Mouse (Mus musculus) midbrain, embryonic 10.5 days (tissue): ENCODE results near the gene Gm10203. TPM values are rescaled to one million over a fixed set of nuclear protein-coding genes. Genes with fewer than 3 reads are reported as not detected.
A peak's percentile ranks its signal among the peaks of the same experiment; 100 is the strongest.
"Not testable (repeated sequence)": the region's sequence is repeated elsewhere in the genome, so short reads cannot be mapped to it uniquely, and the experiment has no call there.

Source experiments
- DNase-seq: peaks from one replicate; pipeline ENCODE4 v3.0.0-alpha.2; 2017; ENCODE audit warnings: low spot score
- H3K27ac ChIP-seq: fragments of 300-500 bp; sonication (generic); replicated peaks from 2 replicates; pipeline ENCODE4 v1.5.1; 2016; ENCODE audit warnings: mild to moderate bottlenecking
- H3K27me3 ChIP-seq: fragments of 300-500 bp; sonication (generic); 2 replicates; pipeline ENCODE4 v1.6.1; 2016; ENCODE audit warnings: low read depth, mild to moderate bottlenecking; ENCODE audit not compliant: poor library complexity, severe bottlenecking
- H3K36me3 ChIP-seq: fragments of 300-500 bp; sonication (generic); 2 replicates; pipeline ENCODE4 v1.6.1; 2016; ENCODE audit warnings: mild to moderate bottlenecking, moderate library complexity
- H3K4me1 ChIP-seq: fragments of 300-500 bp; sonication (generic); 2 replicates; pipeline ENCODE4 v1.6.1; 2016
- H3K4me3 ChIP-seq: fragments of 300-500 bp; sonication (generic); 2 replicates; pipeline ENCODE4 v1.5.1; 2016; ENCODE audit warnings: mild to moderate bottlenecking, moderate library complexity
- H3K9me3 ChIP-seq: fragments of 300-500 bp; sonication (generic); replicated peaks from 2 replicates; pipeline ENCODE4 v1.6.1; 2016; ENCODE audit warnings: mild to moderate bottlenecking
- WGBS: fragments of 180-500 bp; shearing (Covaris S2); methylation state at CpG from one replicate; pipeline ENCODE4 v1.1.7; 2016; 5-methylcytosine and 5-hydroxymethylcytosine counted together
- polyA plus RNA-seq: library from polyadenylated mRNA; unstranded; fragments of >200 nt; fragmentation: Nextera tagmentation; extraction: Ambion mirVana; gene quantifications from 2 replicates; pipeline ENCODE4 v1.2.1, GENCODE M21; 2016

Gene Gm10203
- polyA plus RNA-seq, 1 experiment from 2014 or later, result not detected

- Histone ChIP-seq H3K9me3 (no peaks in the 10 kb centered on the region), H3K4me1 (peaks cover 20% of the 10 kb centered on the region), H3K27me3 (no peaks in the 10 kb centered on the region), H3K27ac (no peak within 1 kb of the TSS), H3K4me3 (no peak within 1 kb of the TSS), H3K36me3 (peaks cover 9% of the 10 kb centered on the region)
- DNase-seq, result no peak
- 88% methylated on average over 1 of the region's 1 CpGs for WGBS
Observed at GRCm38 (mm10) chr6:149139471-149139870, 9.5 kb downstream of the Gm10203 start, which contains the start of gene Etfbkmt. Gene Etfbkmt, plus strand, starts transcription at chr6:149139849.

- peaks cover 18% of the 10 kb centered on the region for H3K36me3 ChIP-seq
- peak overlapping the region; percentile 85 for H3K27ac ChIP-seq
- no peaks in the 10 kb centered on the region for H3K27me3 ChIP-seq
- WGBS, result 8% methylated on average over 36 of the region's 36 CpGs
- H3K4me3 ChIP-seq, result peak overlapping the region; percentile 63
- peaks cover 14% of the 10 kb centered on the region for H3K4me1 ChIP-seq
- no peaks in the 10 kb centered on the region for H3K9me3 ChIP-seq
- peak; percentile 86 for DNase-seq
Observed at GRCm38 (mm10) chr6:149141393-149142173, 11.6 kb downstream of the Gm10203 start.

GRCm38 (mm10) chr6:149145143-149145542 lies 15.2 kb downstream of the Gm10203 start:
- Histone ChIP-seq H3K27ac (no peak overlapping the region), H3K27me3 (no peaks in the 10 kb centered on the region), H3K36me3 (peaks cover 23% of the 10 kb centered on the region), H3K4me1 (peaks cover 14% of the 10 kb centered on the region), H3K9me3 (no peaks in the 10 kb centered on the region), H3K4me3 (no peak overlapping the region)
- no peak for DNase-seq
- WGBS, result 96% methylated on average over 1 of the region's 1 CpGs

GRCm38 (mm10) chr6:149148436-149149229 lies 18.7 kb downstream of the Gm10203 start:
- Histone ChIP-seq H3K9me3 (no peaks in the 10 kb centered on the region), H3K4me3 (no peak overlapping the region), H3K36me3 (peaks cover 36% of the 10 kb centered on the region), H3K27me3 (no peaks in the 10 kb centered on the region), H3K4me1 (peaks cover 3% of the 10 kb centered on the region), H3K27ac (no peak overlapping the region)
- 95% methylated on average over 7 of the region's 7 CpGs for WGBS
- no peak for DNase-seq

GRCm38 (mm10) chr6:149152119-149152518 lies 22.1 kb downstream of the Gm10203 start:
- H3K4me3 ChIP-seq, result no peak overlapping the region
- peaks cover 39% of the 10 kb centered on the region for H3K36me3 ChIP-seq
- WGBS, result 94% methylated on average over 2 of the region's 2 CpGs
- H3K27ac ChIP-seq, result no peak overlapping the region
- H3K9me3 ChIP-seq, result no peaks in the 10 kb centered on the region
- DNase-seq, result no peak
- H3K4me1 ChIP-seq, result peaks cover 18% of the 10 kb centered on the region
- no peaks in the 10 kb centered on the region for H3K27me3 ChIP-seq

GRCm38 (mm10) chr6:149153473-149154115 lies 23.6 kb downstream of the Gm10203 start:
- WGBS, result 42% methylated on average over 6 of the region's 6 CpGs
- Histone ChIP-seq H3K27ac (peak overlapping the region; percentile 74), H3K27me3 (no peaks in the 10 kb centered on the region), H3K4me1 (peaks cover 18% of the 10 kb centered on the region), H3K9me3 (no peaks in the 10 kb centered on the region), H3K36me3 (peaks cover 54% of the 10 kb centered on the region), H3K4me3 (no peak overlapping the region)
- no peak for DNase-seq

- H3K9me3 ChIP-seq, result no peaks in the 10 kb centered on the region
- H3K4me3 ChIP-seq, result no peak overlapping the region
- no peaks in the 10 kb centered on the region for H3K27me3 ChIP-seq
- 21% methylated on average over 8 of the region's 8 CpGs for WGBS
- peaks cover 60% of the 10 kb centered on the region for H3K36me3 ChIP-seq
- peaks cover 18% of the 10 kb centered on the region for H3K4me1 ChIP-seq
- DNase-seq, result peak; percentile 23
- peak overlapping the region; percentile 74 for H3K27ac ChIP-seq
Observed at GRCm38 (mm10) chr6:149154116-149155030, 24.4 kb downstream of the Gm10203 start.

- no peak overlapping the region for H3K4me3 ChIP-seq
- 73% methylated on average over 3 of the region's 3 CpGs for WGBS
- peak overlapping the region; percentile 74; the same call in 1 of the 2 replicates for H3K27ac ChIP-seq
- H3K36me3 ChIP-seq, result peaks cover 65% of the 10 kb centered on the region
- no peak for DNase-seq
- peaks cover 18% of the 10 kb centered on the region for H3K4me1 ChIP-seq
- no peaks in the 10 kb centered on the region for H3K27me3 ChIP-seq
- no peaks in the 10 kb centered on the region for H3K9me3 ChIP-seq
Observed at GRCm38 (mm10) chr6:149155031-149155841, 25.3 kb downstream of the Gm10203 start.

- not testable (repeated sequence) for H3K4me3 ChIP-seq, H3K27me3 ChIP-seq, DNase-seq, H3K9me3 ChIP-seq, H3K4me1 ChIP-seq, H3K27ac ChIP-seq
- peaks cover 90% of the 10 kb centered on the region for H3K36me3 ChIP-seq
- WGBS, result 94% methylated on average over 3 of the region's 4 CpGs
Observed at GRCm38 (mm10) chr6:149167038-149167437, 37.1 kb downstream of the Gm10203 start.

- 94% methylated on average over 1 of the region's 1 CpGs for WGBS
- H3K4me1 ChIP-seq, result no peaks in the 10 kb centered on the region
- no peaks in the 10 kb centered on the region for H3K9me3 ChIP-seq
- H3K4me3 ChIP-seq, result no peak overlapping the region
- H3K27ac ChIP-seq, result no peak overlapping the region
- DNase-seq, result no peak
- peaks cover 84% of the 10 kb centered on the region for H3K36me3 ChIP-seq
- no peaks in the 10 kb centered on the region for H3K27me3 ChIP-seq
Observed at GRCm38 (mm10) chr6:149167672-149168071, 37.7 kb downstream of the Gm10203 start.

GRCm38 (mm10) chr6:149168436-149168835 lies 38.5 kb downstream of the Gm10203 start:
- peaks cover 82% of the 10 kb centered on the region for H3K36me3 ChIP-seq
- no peak overlapping the region for H3K27ac ChIP-seq
- no peaks in the 10 kb centered on the region for H3K9me3 ChIP-seq
- H3K4me1 ChIP-seq, result no peaks in the 10 kb centered on the region
- H3K27me3 ChIP-seq, result no peaks in the 10 kb centered on the region
- no peak for DNase-seq
- 95% methylated on average over 2 of the region's 2 CpGs for WGBS
- no peak overlapping the region for H3K4me3 ChIP-seq
